Mouse (Mus musculus) forebrain, embryonic 16.5 days (tissue): ENCODE data around the gene 1810046K07Rik. TPM values are rescaled to one million over a fixed set of nuclear protein-coding genes. Genes with fewer than 3 reads are reported as not detected.
A peak's percentile ranks its signal among the peaks of the same experiment; 100 is the strongest.

Source experiments
- ATAC-seq: fragments of 200-750 bp; cut with Nextera tagmentation; 2 replicates; pipeline ENCODE4 v1.8.0; 2017; ENCODE audit warnings: mild to moderate bottlenecking, moderate library complexity
- H3K27ac ChIP-seq: fragments of 300-500 bp; sonication (generic); 2 replicates; pipeline ENCODE4 v1.5.1; 2014; ENCODE audit warnings: low read length, control low read depth
- H3K27me3 ChIP-seq: fragments of 300-500 bp; sonication (generic); replicated peaks from 2 replicates; pipeline ENCODE4 v1.6.1; 2014; ENCODE audit warnings: low read length; ENCODE audit not compliant: control insufficient read depth, insufficient read depth
- H3K36me3 ChIP-seq: fragments of 300-500 bp; sonication (generic); 2 replicates; pipeline ENCODE4 v1.6.1; 2014; ENCODE audit not compliant: control insufficient read depth, insufficient read depth
- H3K4me1 ChIP-seq: fragments of 300-500 bp; sonication (generic); replicated peaks from 2 replicates; pipeline ENCODE4 v1.6.1; 2014; ENCODE audit warnings: low read length; ENCODE audit not compliant: control insufficient read depth, insufficient read depth
- H3K4me2 ChIP-seq: fragments of 300-500 bp; sonication (generic); 2 replicates; pipeline ENCODE4 v1.6.1; 2014; ENCODE audit warnings: mild to moderate bottlenecking, low read length, control low read depth
- H3K4me3 ChIP-seq: fragments of 300-500 bp; sonication (generic); replicated peaks from 2 replicates; pipeline ENCODE4 v1.5.1; 2014; ENCODE audit warnings: mild to moderate bottlenecking, low read length, control low read depth
- H3K9ac ChIP-seq: fragments of 300-500 bp; sonication (generic); replicated peaks from 2 replicates; pipeline ENCODE4 v1.6.1; 2014; ENCODE audit warnings: low read depth, low read length, control low read depth
- H3K9me3 ChIP-seq: fragments of 300-500 bp; sonication (generic); 2 replicates; pipeline ENCODE4 v1.6.1; 2016; ENCODE audit warnings: low read length; ENCODE audit not compliant: control insufficient read depth
- WGBS: fragments of 180-500 bp; shearing (Covaris S2); extraction: QIAGEN DNeasy Blood & Tissue Kit; methylation state at CpG from one replicate; pipeline ENCODE4 v1.1.7; 2014; 5-methylcytosine and 5-hydroxymethylcytosine counted together
- polyA plus RNA-seq: library from polyadenylated mRNA; unstranded; fragments of >200 nt; fragmentation: Nextera tagmentation; extraction: Ambion mirVana; gene quantifications from 2 replicates; pipeline ENCODE4 v1.2.1, GENCODE M21; 2015

The 1810046K07Rik gene
- polyA plus RNA-seq, 1 experiment from 2014 or later, result not detected

DNA sequence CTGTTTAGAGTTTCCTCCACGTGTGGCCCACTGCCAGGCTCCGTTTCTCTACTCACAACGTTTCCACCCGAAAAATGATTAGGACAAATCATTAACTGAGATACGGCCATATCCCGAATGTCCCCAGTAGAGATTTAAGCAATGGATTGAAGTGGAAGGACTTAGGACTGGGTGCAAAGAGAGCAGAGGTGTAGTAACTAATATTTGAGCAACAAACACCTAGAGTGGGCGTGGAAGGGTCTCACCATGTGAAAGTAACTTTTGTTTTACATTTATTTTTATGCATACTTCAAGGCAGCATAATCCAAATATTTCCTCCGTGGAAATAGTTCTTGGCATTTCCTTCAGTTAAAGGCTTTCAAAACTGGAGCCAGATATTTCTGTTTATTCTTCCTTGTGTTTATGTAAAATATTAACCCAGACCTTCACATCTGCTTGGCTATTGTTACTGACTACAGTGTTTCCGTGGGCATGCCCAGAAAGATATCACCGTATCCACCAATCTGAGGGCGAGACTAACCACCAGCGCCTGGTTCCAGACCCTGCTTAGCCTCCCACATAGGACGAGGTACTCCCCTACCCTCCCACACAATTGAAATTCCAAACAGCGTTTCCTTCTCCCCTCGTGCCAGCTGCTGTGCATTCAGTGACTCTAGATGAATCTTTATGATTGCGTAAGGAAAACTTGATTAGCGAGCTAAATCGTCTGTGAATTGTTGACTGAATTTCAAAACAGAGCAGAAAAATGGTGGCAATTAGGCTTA, 16.0 kb downstream of the 1810046K07Rik start:
- Histone ChIP-seq H3K4me2 (no peak overlapping the region; the same call in 1 of the 2 replicates), H3K9me3 (no peaks in the 10 kb centered on the region), H3K9ac (no peak overlapping the region), H3K4me1 (peaks cover 8% of the 10 kb centered on the region), H3K4me3 (no peak overlapping the region), H3K27ac (no peak overlapping the region), H3K27me3 (no peaks in the 10 kb centered on the region), H3K36me3 (no peaks in the 10 kb centered on the region)
- WGBS, result 50% methylated on average over 18 of the region's 18 CpGs
- peak; percentile 86 for ATAC-seq

DNA sequence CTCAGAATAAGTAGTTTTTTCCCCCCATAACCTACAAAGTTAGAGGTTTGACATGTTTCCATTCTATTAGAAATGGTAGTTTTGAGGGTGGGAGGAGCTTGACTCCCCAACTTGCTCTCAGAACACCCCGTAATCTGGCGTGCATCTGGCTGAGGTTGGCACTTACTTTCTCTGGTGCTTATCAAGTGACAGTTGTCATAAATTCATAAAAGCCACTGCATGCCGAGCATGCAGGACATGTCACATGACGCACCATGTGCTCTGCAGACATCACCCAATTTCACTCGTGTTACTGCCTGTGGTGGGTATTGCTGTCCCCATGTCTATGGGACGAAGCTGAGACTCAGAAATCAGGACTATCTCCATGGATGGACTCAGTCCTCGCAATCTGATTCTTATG, 18.2 kb downstream of the 1810046K07Rik start:
- ATAC-seq, result no peak
- Histone ChIP-seq H3K4me1 (peaks cover 9% of the 10 kb centered on the region), H3K9ac (no peak overlapping the region), H3K27me3 (no peaks in the 10 kb centered on the region), H3K36me3 (no peaks in the 10 kb centered on the region), H3K4me3 (no peak overlapping the region), H3K27ac (no peak overlapping the region), H3K4me2 (no peak overlapping the region), H3K9me3 (no peaks in the 10 kb centered on the region)
- 85% methylated on average over 7 of the region's 7 CpGs for WGBS

DNA sequence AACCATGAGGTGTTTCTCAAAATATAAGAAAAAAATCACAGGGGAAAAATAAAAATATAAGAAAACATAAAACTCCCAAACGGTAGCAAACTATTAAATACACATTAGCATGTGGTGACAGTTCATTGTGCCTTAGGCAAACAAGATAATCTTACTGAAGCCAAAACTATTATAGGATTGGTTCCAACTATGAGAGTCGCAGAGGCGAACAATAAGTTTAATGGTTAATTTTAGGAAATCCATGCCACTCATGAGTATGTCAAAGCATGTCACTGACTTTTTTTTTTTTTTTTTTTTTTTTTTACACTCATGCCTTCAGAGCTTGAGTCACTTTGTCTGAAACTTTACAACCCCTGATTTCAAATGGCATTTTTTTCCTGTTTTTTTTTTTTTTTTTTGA, 22.4 kb downstream of the 1810046K07Rik start:
- Histone ChIP-seq H3K36me3 (no peaks in the 10 kb centered on the region), H3K9ac (no peak overlapping the region), H3K27me3 (no peaks in the 10 kb centered on the region), H3K4me3 (no peak overlapping the region), H3K4me1 (peaks cover 12% of the 10 kb centered on the region), H3K27ac (no peak overlapping the region), H3K9me3 (no peaks in the 10 kb centered on the region), H3K4me2 (no peak overlapping the region)
- WGBS, result 74% methylated on average over 3 of the region's 3 CpGs
- ATAC-seq, result no peak

DNA sequence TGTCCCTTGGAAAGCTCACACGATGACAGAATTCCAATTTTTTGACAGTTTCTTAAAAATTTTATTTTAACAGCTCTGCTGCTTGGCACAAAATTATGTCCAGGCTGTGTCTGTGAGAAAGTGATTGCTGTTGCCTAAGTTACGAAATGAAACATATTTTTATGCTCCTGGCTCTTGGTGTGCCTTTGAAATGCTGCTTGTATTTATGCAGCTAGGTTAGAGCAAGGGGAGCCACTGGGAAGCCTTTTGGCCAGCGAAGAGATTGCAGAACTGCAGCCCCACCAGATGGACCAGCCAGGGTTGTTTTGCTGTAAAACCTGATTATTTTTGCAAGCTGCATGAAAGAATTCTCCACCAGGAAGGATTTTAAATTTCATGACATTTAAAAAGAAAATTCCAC, 23.6 kb downstream of the 1810046K07Rik start:
- Histone ChIP-seq H3K9ac (no peak overlapping the region), H3K36me3 (no peaks in the 10 kb centered on the region), H3K4me1 (peaks cover 12% of the 10 kb centered on the region), H3K27ac (peak overlapping the region; percentile 72), H3K4me2 (peak overlapping the region; percentile 6; the same call in 1 of the 2 replicates), H3K4me3 (no peak overlapping the region), H3K9me3 (no peaks in the 10 kb centered on the region), H3K27me3 (no peaks in the 10 kb centered on the region)
- 42% methylated on average over 3 of the region's 3 CpGs for WGBS
- ATAC-seq, result peak; percentile 85

DNA sequence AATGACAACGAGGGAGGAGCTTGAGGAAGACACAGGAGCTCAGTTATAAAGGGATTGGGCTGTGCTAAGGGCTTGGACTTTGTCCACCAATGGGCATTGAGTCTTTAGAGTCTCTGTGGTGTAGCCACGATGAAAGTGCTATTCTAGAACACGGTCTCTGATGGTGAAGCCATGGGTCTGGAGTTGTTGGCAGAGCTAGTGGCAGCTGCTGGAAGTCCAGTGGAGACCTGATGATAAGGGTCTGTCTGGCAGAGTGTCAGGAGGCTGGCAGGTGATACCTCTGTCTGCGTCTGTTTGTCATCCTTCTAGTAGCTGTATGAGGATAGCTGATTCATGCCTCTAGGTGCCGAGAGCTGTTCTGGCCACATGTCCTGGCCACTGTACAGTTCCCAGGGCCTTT, 24.7 kb downstream of the 1810046K07Rik start:
- no peak overlapping the region for H3K4me3 ChIP-seq
- no peaks in the 10 kb centered on the region for H3K9me3 ChIP-seq
- H3K4me1 ChIP-seq, result peaks cover 12% of the 10 kb centered on the region
- H3K9ac ChIP-seq, result no peak overlapping the region
- H3K27ac ChIP-seq, result peak overlapping the region; percentile 33; the same call in 1 of the 2 replicates
- no peaks in the 10 kb centered on the region for H3K36me3 ChIP-seq
- no peak overlapping the region for H3K4me2 ChIP-seq
- 80% methylated on average over 5 of the region's 5 CpGs for WGBS
- 0 out of 2 replicates have a peak, but pooled peaks have one; percentile 3 for ATAC-seq
- no peaks in the 10 kb centered on the region for H3K27me3 ChIP-seq

DNA sequence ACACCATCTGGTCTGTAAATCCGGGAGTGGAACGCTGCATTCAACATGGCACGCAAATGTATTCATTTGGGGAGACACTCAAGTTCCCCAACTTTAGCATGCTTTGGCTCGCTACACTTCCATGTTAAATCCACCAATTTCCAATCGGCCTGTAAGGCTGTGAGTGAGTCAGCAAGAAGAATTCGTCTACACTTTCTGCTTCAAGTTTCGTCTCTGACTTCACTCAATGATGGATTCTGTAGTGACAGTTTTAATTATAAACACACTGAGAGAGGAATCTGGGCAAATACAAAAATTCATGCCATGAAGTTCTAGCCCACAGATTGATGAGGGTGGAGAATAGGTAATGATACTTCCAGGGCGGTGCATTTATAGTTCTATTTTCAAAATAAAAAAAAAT, 35.2 kb downstream of the 1810046K07Rik start:
- no peak overlapping the region for H3K27ac ChIP-seq
- no peaks in the 10 kb centered on the region for H3K36me3 ChIP-seq
- H3K9me3 ChIP-seq, result no peaks in the 10 kb centered on the region
- no peaks in the 10 kb centered on the region for H3K4me1 ChIP-seq
- no peaks in the 10 kb centered on the region for H3K27me3 ChIP-seq
- H3K9ac ChIP-seq, result no peak overlapping the region
- no peak for ATAC-seq
- WGBS, result 81% methylated on average over 8 of the region's 8 CpGs
- no peak overlapping the region for H3K4me3 ChIP-seq
- H3K4me2 ChIP-seq, result no peak overlapping the region

DNA sequence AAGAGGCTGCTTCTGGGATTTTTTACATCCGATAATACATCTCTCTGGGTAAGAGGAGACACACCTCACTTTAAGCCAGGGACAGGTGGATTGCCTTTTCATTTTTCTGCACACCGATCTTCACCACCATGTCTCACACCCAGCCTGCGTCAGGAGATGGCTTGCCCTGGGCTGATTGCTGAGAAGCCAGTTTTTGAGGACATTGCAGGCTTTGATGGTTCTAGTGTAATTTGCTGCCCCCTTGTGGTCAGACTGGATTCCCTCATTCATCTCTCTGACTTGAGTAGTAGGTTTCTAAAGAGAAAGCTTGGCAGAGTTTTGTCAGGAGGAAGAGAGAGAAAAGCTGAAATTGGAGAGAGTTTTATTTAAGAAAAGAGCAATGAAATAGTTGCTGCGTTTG, 36.0 kb downstream of the 1810046K07Rik start:
- H3K4me2 ChIP-seq, result no peak overlapping the region

DNA sequence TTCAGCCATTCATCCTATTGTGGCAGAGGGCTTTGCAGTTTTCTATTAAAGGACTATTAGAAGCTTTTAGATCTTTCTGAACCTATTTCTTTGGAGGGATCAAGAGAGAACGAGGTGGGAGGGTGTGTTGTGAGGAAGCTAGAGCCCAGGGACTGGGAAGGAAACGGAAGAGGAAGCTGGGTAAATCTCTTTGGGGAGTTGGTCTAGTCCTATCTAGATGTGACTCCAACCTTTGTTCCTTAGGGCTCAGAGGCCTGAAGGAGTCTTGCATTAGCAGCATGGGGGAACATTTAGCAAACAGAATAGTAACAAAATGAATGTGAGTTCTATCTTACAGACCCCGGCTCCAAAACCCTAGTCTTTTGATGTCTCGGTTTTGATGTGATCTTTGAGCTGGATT, 37.7 kb downstream of the 1810046K07Rik start:
- Histone ChIP-seq H3K4me2 (no peak overlapping the region), H3K4me3 (no peak overlapping the region), H3K36me3 (no peaks in the 10 kb centered on the region), H3K9me3 (no peaks in the 10 kb centered on the region), H3K27ac (no peak overlapping the region), H3K9ac (no peak overlapping the region), H3K4me1 (no peaks in the 10 kb centered on the region), H3K27me3 (no peaks in the 10 kb centered on the region)
- 68% methylated on average over 4 of the region's 4 CpGs for WGBS
- no peak for ATAC-seq

More for the DNA sequence above, 36.0 kb downstream of the 1810046K07Rik start:
- no peak overlapping the region for H3K9ac ChIP-seq
- no peak overlapping the region for H3K4me3 ChIP-seq
- no peaks in the 10 kb centered on the region for H3K9me3 ChIP-seq
- H3K4me1 ChIP-seq, result no peaks in the 10 kb centered on the region
- 31% methylated on average over 4 of the region's 4 CpGs for WGBS
- peak; percentile 72 for ATAC-seq
- no peaks in the 10 kb centered on the region for H3K27me3 ChIP-seq
- no peak overlapping the region for H3K27ac ChIP-seq
- no peaks in the 10 kb centered on the region for H3K36me3 ChIP-seq

DNA sequence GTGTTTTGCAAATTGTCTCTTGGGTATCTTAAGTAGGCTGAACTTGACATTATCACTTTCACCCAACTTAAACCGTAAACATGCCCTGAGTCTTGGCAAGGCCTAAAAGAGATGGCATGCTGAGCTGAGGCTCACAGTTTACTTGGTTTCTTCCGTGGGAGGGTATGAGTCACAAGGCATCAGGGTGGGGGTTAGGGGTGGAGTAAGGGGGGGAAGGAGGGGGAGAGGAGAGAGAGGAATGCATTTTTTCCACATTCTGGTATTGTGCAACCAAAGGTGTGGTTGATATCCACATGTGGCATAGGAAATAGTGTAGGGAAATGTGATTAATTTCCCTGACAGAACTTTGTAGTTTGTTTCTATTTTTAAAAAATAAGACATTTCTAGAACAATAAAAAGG, 42.6 kb downstream of the 1810046K07Rik start:
- Histone ChIP-seq H3K4me2 (no peak overlapping the region), H3K27ac (no peak overlapping the region), H3K4me1 (no peaks in the 10 kb centered on the region), H3K27me3 (no peaks in the 10 kb centered on the region), H3K9ac (no peak overlapping the region), H3K9me3 (no peaks in the 10 kb centered on the region), H3K36me3 (no peaks in the 10 kb centered on the region), H3K4me3 (no peak overlapping the region)
- 52% methylated on average over 2 of the region's 2 CpGs for whole genome bisulfite sequencing
- no peak for ATAC-seq
